Mouse (Mus musculus): ENCODE measurements around the gene Atg9a. TPM values are rescaled to one million over a fixed set of nuclear protein-coding genes. Genes with fewer than 3 reads are reported as not detected.

Gene Atg9a
- total RNA-seq, 4 experiments from 2014 or later, result 67.6 to 77.9 (median 71.6) TPM

DNA sequence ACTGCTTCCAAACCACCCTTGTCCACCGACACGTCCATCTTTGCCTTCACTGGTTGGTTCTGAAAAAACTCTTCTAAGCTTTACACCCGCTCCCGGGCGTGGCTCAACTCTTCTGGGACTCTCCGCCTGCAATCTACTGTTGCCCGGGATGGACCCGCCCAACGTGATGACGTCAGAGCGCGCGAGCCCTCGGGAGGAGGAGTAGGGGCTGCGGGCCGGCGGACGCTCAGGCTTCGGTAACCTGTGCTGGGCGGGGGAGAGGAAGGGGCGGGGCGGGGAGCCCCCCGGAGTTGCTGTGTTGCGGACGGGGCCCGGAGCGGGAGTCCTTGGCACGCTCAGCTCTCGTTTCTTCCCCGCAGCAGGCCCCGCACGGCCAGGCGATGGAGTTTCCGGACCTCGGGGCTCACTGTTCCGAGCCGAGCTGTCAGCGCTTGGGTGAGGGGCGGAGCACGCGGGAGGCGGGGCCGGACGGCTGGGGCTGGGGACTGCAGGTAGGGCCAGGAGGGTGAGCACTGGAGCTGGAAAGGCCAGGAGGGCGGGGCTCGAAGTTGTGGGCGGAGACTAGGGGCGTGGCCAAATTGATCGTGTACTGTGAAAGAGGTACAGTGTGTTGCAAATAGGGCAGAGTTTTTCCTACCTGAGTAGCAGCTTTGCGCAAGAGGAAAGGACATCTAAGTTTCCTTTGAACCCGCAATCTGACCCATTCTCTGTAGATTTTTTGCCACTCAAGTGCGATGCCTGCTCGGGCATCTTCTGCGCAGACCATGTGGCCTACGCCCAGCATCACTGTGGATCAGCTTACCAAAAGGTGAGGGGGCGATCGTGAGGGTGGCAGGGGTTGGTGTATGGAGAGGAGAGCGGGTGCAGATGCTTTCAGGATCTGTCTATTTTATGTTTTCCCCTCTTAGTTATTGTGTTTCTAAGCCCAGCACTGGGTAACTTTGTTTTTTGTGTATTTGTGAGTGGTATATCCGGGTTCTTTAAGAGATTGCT lies 23.2 kb downstream of the Atg9a start, which contains the start of gene Zfand2b:
Gene Zfand2b (plus strand): TSS at position 175 of the 993 bp plus-strand sequence.
- DNase-seq (ENCODE audit: low spot score), result peak; percentile 96

DNA sequence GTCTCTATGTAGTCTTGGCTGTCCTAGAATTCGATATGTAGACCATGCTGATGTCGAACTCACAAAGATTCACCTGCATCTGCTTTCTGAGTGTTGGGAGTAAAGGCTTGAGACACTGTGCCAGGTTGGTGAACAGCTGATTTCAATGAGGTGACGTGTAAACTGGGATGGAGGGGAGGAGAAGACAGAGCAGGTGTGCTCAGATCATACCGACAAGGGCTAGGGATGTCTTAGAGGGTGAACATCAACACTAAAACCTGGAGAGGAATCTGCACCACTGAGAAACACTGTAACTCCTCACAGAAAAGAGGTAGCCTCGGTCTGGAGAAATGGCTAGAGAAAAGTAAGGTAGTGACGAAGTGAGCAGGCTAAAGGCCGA lies 23.9 kb downstream of the Atg9a start:
- DNase-seq (ENCODE audit: low spot score), result no peak

GRCm38 (mm10) chr1:75160256-75160617 lies 31.8 kb downstream of the Atg9a start:
- DNase-seq (ENCODE audit: low spot score), result no peak

- no peak for DNase-seq (ENCODE audit: low spot score)
These were observed 32.3 kb downstream of the Atg9a start for GRCm38 (mm10) chr1:75159540-75160255.

DNA sequence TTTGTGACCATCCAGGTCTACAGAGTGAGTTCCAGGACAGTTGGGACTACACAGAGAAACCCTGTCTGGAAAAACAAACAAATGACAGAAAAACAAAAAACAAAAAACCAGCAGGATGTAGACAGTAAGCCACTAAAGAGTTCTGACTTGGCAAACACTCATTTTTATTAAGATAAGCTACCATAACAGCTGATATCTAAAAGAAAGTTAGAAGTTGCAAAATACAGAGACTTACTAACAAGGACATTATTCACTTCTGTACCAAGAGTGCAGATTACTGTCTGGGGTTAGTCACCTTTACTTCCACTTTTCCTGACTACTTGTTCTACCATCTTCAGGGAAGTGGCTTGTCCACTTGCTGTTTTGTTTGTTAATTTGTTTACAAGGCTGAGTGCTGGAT lies 33.0 kb downstream of the Atg9a start:
- no peak for DNase-seq (ENCODE audit: low spot score)

GRCm38 (mm10) chr1:75155837-75156236 lies 36.2 kb downstream of the Atg9a start:
- no peak for DNase-seq (ENCODE audit: low spot score)

DNA sequence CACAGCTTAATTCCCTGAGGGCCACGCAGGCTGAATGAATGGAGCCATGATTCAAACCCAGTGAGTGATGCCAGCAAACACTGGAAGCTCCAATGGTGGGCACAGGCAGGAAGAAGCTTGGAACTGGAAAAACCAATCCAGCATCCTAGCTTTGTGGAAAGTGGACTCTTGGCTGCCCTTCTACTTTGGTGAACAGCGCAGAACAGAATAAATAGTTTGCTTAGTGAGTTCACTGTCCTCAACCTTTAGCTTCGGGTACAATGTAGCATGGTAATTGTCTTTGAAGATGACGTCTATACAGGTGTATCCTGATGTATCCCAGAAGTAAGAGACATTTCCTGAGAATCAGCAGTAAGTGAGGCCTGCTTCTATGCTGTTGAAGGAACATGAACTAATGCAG lies 43.3 kb downstream of the Atg9a start:
- DNase-seq (ENCODE audit: low spot score), result no peak

- DNase-seq (ENCODE audit: low spot score), result no peak
These were observed 44.4 kb downstream of the Atg9a start for GRCm38 (mm10) chr1:75147411-75148135.

- DNase-seq (ENCODE audit: low spot score), result no peak
These were observed 46.4 kb downstream of the Atg9a start for GRCm38 (mm10) chr1:75145589-75145988.

- peak; percentile 95 for DNase-seq (ENCODE audit: low spot score)
These were observed 49.4 kb downstream of the Atg9a start, which contains the start of the genes Cnppd1 and Retreg2 for GRCm38 (mm10) chr1:75142301-75143261. TSS of gene Cnppd1 (minus strand) at chr1:75142711. TSS of gene Retreg2 (plus strand) at chr1:75142778.

DNA sequence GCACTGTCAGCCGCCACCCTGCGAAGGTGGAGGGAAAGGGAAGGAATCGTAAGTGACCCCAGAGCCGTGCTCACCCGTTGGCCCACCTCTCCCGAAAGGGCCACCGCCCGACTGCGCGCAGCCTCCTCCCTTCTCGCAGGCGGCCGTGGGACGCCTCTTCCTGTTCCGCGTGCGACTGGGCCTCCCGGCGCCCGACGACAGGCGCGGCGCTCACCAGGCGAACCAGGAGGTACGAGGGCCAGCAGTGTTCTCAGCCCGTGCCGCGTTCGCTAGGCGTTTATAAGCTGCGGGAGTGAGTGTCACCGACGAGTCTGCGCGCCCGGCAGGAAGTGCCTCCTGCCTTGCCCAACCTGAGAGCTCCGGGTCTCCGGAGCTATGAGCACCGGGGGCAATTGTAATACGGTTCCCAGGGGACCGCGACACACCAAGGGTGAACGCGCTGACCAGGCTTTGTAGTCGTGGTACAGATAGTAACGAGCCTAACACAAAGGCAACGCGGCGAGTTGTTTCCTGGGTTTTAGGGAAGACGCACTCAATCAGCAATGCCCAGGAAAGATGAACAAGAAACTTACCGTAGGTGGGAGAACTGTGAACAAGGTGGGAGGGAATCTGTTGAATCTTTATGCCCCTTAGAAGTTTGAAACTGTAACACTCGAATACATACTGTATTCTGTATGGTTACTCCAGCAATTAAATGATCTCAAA lies 50.4 kb downstream of the Atg9a start:
- DNase-seq (ENCODE audit: low spot score), result peak; percentile 68

DNA sequence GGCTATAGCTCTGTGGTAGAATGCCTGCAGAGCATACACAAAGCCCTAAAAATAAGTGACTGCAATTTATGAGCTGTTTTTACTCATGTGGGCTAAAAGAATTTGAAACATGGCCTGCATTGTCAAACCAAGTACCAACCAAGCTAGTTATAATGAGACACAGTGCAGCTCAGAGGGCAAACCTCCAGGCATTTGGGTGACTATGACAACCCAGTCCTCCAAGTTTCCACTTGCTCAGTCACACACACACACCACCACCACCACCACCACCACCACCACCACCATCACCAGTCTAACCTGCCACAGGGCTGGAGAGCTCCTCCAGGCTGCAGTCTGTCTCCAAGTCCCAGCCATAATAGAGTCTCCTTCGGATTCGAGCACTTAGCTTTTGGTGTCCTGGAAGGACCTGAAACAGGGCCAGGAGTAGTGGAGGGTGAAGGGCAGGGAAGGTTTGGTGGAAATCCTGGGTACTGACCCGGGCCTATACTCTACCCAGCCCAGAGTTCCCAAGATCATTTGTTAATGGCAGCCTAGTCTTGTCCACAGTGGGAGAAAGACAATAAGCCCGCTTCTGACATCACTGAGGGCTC lies 51.3 kb downstream of the Atg9a start:
- DNase-seq (ENCODE audit: low spot score), result no peak

DNA sequence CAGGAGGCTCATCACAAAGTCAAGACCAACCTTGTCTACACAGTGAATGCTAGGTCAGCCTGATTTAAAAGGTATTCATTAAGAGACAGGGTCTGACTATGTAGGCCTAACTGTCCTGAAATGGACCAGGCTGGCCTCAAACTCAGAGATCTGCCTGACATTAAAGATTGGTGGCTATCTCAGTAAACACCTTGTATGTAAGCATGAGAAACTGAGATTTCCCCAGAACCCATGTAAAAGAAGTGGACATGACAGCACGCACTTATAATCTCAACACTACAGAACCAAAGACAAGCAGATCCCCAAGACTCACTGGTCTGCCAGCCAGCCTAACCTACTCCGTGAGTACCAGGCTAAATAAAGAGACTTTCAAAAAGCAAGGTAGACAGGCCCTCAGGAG lies 53.5 kb downstream of the Atg9a start:
- no peak for DNase-seq (ENCODE audit: low spot score)

DNA sequence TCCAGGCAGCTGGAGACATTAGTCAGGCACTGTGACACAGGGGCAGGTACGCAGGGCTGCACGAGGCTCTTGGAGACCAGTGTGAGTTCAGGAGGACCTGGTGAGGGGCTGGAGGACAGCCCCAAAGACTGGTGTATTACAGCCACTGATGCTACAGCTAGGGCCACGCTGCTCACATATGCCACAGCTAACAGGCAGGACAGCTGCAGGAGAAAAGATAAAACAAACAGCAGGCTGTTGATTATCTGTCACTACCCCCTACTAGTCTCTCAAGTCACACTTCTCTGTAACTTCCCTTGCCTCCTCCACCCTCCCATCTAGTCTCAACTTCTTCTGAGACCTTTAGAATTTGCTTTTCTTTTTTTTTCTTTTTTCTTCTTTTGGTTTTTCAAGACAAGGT lies 55.3 kb downstream of the Atg9a start:
- DNase-seq (ENCODE audit: low spot score), result no peak

DNA sequence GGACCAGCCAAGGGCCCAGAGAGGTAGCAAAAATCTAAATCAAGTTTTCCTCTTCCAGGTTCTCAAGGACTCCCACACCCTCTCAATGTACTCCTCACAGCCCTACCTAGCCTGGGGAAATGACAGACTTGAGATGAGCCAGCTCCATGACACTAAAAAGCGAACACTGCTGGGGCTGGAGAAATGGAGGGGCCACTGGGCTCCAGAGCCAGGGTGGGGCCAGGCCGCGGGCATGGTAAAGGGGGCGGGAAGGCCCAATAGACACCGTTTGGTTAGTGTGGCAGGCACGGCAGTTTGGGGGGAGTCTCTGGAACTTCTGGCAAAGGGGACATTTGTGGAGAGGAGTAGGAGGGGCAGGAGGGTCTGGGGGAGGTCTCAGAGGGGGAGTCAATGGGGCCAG lies 55.7 kb downstream of the Atg9a start:
- DNase-seq (ENCODE audit: low spot score), result no peak

GRCm38 (mm10) chr1:75133421-75134207 lies 58.4 kb downstream of the Atg9a start, which contains the start of gene Slc23a3:
TSS of gene Slc23a3 (minus strand) at chr1:75133890.
- DNase-seq (ENCODE audit: low spot score), result no peak

Data from heart, adult 8-10 months (tissue).